Mouse (Mus musculus) adrenal gland, postnatal 4 days (tissue): ENCODE results near the gene Galntl6. TPM values are rescaled to one million over a fixed set of nuclear protein-coding genes. Genes with fewer than 3 reads are reported as not detected.

Experiments
- DNase-seq, 2 experiments: peaks; one replicate each; pipeline ENCODE4 v3.0.0; 2021 to 2022; ENCODE audit warnings: low spot score in 2 of 2, mixed read lengths in 2 of 2
- long read RNA-seq, 2 experiments: library from polyadenylated mRNA; stranded (forward); transcript quantifications; one replicate each; pipeline ENCODE4 v2.0.0; 2021
- total RNA-seq, 2 experiments: library from RNA; stranded (reverse); gene quantifications; 2 replicates each; pipeline ENCODE4 v1.2.3; 2021

Gene Galntl6
- 1 to 10 TPM in 1 of 2 experiments, under 1 TPM in 1; 0.95 to 1.6 TPM for total RNA-seq
- long read RNA-seq, experiment 1 = 0 reads
- long read RNA-seq, experiment 2 = 0 reads

GRCm38 (mm10) chr8:58912196-58912839 is at the start of gene Galntl6:
Gene Galntl6, minus strand, starts transcription at chr8:58912640.
- no peak for DNase-seq

DNA sequence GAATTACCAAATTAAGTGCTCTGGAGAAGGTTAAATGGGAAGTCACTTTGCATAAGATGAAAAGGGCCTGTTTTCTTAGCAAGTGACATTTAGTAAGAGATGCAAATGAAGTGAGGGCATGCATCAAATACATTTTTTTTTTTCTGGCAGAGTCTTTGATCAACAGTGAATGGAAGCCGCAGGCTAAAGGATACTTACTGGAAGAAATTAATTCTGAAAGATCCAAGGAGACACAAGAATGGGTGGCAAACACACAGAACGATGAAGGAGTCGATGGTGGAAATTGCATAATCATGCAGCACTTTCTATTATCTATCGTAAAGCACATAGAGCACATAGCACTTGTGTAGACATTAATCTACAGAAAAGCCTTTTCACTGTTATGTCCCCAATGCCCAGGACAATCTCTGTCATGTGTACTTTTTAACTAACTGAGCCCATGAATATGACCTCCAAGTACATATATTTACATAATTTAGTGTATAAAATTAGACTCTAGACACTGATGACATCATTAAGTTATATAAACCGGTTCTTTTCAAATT is 44.8 kb upstream of the Galntl6 start:
- no peak for DNase-seq

GRCm38 (mm10) chr8:58943773-58944172 is 31.3 kb upstream of the Galntl6 start:
- DNase-seq = no peak

- DNase-seq = no peak
Observed at GRCm38 (mm10) chr8:58931066-58931465, 18.6 kb upstream of the Galntl6 start.

DNA sequence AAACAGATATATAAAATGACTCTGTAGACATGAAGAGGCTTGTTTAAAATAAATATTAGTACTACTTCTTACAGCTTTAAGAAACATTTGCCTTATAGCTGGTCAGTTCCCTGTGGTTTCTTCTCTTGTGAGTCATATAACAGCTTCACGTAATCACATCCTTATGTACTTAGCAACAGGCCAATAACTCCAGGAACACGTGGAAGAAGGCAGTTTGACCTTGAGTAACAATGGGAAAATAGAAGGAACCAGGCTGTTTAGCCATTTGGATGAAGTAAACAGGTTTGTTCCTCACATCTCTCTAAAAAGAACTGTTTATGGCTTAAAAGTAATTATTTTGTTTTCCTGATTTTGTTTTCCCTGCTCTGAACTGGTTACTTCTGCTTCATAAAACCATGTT is 2.7 kb upstream of the Galntl6 start:
- no peak for DNase-seq

DNA sequence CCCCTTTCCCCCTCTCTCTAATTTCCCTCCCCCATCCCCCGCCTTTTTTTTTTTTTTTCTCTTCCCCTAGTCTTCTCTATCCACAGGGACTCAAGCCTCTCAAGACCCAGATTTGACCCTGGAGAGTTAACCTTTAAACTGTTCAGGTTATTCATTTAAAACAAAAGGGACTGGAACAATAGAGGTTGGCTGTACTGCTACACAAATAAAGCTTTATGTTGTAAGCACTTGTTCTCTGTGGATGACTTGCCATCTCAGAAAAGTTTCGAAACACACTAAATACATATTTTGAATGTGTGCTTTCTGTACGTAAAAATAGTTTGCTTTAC is 1.2 kb upstream of the Galntl6 start:
- DNase-seq = no peak

DNA sequence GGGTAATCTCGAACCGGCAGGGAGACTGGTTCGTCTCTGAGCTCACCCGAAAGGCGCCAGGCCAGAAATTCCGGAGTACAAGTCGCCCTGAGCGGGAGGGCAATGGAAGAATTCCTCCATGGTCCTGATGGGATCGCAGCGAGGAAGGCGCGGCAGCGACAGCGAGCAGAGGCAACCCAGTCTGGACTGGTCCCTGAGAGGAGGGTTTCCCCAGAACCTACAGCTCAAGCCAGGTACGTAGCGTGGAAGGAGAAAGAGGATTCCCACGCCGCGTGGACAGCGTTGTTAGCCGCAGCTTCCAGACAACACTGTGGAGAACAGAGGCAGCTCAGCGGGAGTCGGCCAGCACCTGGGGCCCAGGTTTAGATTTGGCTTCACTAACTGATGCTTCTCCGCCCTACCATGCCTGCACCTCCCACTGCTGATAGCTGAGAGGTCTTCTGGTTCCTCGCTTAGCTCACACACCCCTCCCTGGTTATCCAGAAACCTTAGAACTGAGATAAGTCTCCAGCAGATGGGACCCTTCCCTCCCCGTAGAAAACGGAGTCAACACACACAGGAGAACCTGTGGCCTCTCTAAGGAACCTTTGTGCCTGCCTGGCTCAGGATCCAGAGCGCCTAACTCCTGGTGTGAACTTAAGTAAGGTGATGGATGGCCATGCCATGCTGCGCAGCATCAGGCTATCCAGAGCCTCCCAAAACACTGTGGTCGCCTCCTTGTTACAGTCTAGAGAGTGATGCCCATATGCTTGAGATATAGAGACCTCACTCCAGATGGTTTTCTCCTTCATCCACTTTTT is 600 bp upstream of the Galntl6 start:
- no peak for DNase-seq

GRCm38 (mm10) chr8:58911677-58912076 is 763 bp downstream of the Galntl6 start, which contains the start of gene BC030500:
Gene BC030500, plus strand, starts transcription at chr8:58911755.
- DNase-seq = no peak

DNA sequence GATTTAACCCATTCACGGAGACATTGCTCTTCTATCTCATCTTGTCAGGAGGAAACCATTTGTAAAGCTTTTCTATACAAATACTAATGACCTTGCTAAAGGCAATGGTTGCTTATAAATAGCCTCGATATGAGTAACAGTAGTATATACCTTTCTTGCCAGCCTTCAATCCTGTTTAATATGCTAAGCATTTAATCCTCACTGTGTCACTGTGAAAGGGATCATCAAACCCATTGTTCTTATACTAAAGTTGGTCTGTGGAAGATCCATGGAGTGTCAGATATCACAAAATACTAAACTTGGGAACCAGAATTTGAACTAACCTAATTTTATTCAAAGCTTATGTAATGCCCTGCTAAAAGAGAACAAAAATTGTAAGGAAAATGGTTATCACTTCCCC is 8.0 kb downstream of the Galntl6 start:
- DNase-seq = no peak

- DNase-seq = no peak
Observed at GRCm38 (mm10) chr8:58895960-58896359, 16.5 kb downstream of the Galntl6 start.

GRCm38 (mm10) chr8:58890591-58890990 is 21.8 kb downstream of the Galntl6 start:
- no peak for DNase-seq

GRCm38 (mm10) chr8:58886405-58886804 is 26.0 kb downstream of the Galntl6 start:
- DNase-seq = no peak

DNA sequence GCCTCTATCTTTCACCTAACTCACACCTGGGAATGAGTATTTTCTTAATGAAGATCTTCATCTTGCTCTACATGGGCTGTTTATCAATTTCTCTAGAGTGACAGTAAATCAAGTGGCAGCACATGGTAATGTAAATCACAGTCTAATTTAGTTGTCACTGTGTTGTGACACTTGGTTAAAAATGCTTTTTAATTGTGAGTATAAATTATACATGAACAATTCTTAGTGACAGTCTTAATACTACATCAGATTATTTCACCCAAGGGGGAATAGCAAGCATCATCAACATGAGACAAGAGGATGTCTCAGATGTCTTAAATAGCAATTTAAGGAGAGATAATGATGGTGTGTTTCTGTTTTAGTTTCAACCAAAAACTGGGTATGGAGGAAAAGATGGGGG is 88.1 kb downstream of the Galntl6 start:
- no peak for DNase-seq

- DNase-seq = no peak
Observed at GRCm38 (mm10) chr8:58805190-58805589, 107.2 kb downstream of the Galntl6 start.

GRCm38 (mm10) chr8:58801847-58802246 is 110.6 kb downstream of the Galntl6 start:
- no peak for DNase-seq

- DNase-seq = no peak
Observed at GRCm38 (mm10) chr8:58753769-58754168, 158.7 kb downstream of the Galntl6 start.

DNA sequence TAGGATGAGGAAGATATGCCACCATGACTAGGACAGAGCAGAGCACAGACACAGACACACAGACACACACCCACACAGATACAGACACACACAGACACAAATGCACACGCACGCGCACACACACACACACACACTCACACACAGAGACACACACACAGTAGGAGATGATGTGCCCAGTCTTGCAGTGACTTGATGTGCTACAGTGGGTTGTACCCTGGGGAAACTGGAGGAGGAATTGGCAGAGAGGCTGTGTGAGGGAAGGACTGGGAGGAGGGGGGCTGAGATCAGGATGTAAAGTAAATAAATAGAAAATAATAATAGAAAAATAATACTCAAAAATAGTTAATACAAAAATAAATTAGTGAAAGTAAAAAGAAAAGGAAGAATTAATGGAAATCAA is 174.5 kb downstream of the Galntl6 start:
- no peak for DNase-seq

DNA sequence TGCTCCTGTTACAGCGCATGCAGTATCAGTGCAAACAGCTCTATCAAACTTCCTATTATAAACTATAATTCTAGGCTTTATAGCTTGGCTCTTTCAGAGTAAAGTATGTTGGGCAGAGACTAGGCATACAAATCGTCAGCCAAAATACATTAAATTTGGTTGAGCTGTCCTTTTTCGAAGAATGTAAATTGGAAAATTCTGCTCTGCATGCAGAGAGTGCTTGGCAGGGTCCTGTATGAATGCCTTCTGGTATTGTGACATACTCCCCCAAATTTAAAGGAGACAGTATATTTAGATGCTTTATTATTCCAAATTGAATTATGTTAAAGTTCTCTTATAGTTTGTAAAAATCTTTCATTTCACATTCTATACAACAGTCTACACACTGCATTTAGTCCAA is 220.7 kb downstream of the Galntl6 start:
- no peak for DNase-seq

GRCm38 (mm10) chr8:58677847-58678450 is 234.5 kb downstream of the Galntl6 start:
- no peak for DNase-seq

GRCm38 (mm10) chr8:58669075-58669474 is 243.4 kb downstream of the Galntl6 start:
- no peak for DNase-seq

DNA sequence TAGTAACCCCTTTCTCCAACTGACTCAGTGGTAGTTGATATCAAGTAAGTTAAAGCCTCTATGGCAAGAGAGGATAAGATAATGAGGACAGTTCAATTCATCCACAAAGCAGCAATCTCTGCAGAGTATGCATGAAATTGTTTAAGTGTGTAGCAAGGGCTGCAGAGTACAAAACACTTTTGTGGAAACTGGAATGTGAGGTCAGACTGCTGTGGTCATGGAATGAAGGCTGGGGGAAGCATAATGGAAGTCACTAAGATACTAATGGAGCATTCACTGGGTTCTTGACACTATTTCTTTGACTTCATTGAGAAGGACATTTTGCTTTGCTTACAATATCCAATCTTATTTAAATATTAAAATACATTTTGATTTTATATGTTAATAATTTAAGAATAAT is 252.4 kb downstream of the Galntl6 start:
- DNase-seq = no peak

DNA sequence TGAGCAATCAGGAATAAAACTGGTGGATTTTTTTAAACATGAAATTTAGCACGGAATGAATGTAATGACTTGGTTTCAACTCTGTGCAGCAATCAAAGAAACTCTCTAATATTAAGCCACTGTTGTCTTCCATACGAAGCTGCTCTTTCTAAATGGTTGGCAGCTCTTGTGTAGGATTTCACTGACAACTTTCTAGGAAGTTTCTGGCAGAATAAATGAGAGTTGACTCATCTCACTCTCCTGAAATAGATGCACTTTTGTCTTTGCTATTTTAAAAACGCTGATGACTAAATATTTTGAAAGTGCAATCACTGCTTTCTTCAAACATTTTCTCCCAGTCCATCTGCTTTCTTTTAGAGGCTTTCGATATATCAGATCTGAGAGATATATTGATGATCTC is 256.8 kb downstream of the Galntl6 start:
- no peak for DNase-seq
